Mouse (Mus musculus): ENCODE data around the gene Marveld3. TPM values are rescaled to one million over a fixed set of nuclear protein-coding genes. Genes with fewer than 3 reads are reported as not detected.

The Marveld3 gene
- polyA plus RNA-seq (2014; fragmentation: Illumina TruSeq; extraction: RNeasy Lipid Tissue Mini Kit (QIAGEN cat#74804); ENCODE audit: low replicate concordance) = 33.7 TPM

GRCm38 (mm10) chr8:109961693-109962367, at the start of gene Marveld3:
Gene Marveld3 (minus strand): TSS chr8:109962203.

GRCm38 (mm10) chr8:109990224-109990623, 28.2 kb upstream of the Marveld3 start, which contains the start of gene Tat:
Gene Tat (plus strand): TSS chr8:109990437.

Other genes starting within 250 kb of the Marveld3 start
- 9.9 TPM for gene Atxn1l, start 224.5 kb downstream of the Marveld3 start, polyA plus RNA-seq (2014; fragmentation: Illumina TruSeq; extraction: RNeasy Lipid Tissue Mini Kit (QIAGEN cat#74804); ENCODE audit: low replicate concordance)
- gene Ap1g1, start 183.6 kb downstream of the Marveld3 start, polyA plus RNA-seq (2014; fragmentation: Illumina TruSeq; extraction: RNeasy Lipid Tissue Mini Kit (QIAGEN cat#74804); ENCODE audit: low replicate concordance) = 182 TPM
- gene Phlpp2, start 93.7 kb downstream of the Marveld3 start, polyA plus RNA-seq (2014; fragmentation: Illumina TruSeq; extraction: RNeasy Lipid Tissue Mini Kit (QIAGEN cat#74804); ENCODE audit: low replicate concordance) = 36.3 TPM
- gene Tat, start 28.2 kb upstream of the Marveld3 start, polyA plus RNA-seq (2014; fragmentation: Illumina TruSeq; extraction: RNeasy Lipid Tissue Mini Kit (QIAGEN cat#74804); ENCODE audit: low replicate concordance) = not detected
- gene Chst4, start 77.5 kb upstream of the Marveld3 start, polyA plus RNA-seq (2014; fragmentation: Illumina TruSeq; extraction: RNeasy Lipid Tissue Mini Kit (QIAGEN cat#74804); ENCODE audit: low replicate concordance) = 8.7 TPM
- 8.8 TPM for gene Zfp612, start 117.5 kb upstream of the Marveld3 start, polyA plus RNA-seq (2014; fragmentation: Illumina TruSeq; extraction: RNeasy Lipid Tissue Mini Kit (QIAGEN cat#74804); ENCODE audit: low replicate concordance)
- gene Gm21964, start 139.0 kb upstream of the Marveld3 start, polyA plus RNA-seq (2014; fragmentation: Illumina TruSeq; extraction: RNeasy Lipid Tissue Mini Kit (QIAGEN cat#74804); ENCODE audit: low replicate concordance) = not detected
- not detected for gene Gm17720, start 140.6 kb upstream of the Marveld3 start, polyA plus RNA-seq (2014; fragmentation: Illumina TruSeq; extraction: RNeasy Lipid Tissue Mini Kit (QIAGEN cat#74804); ENCODE audit: low replicate concordance)
- gene Calb2, start 206.0 kb upstream of the Marveld3 start, polyA plus RNA-seq (2014; fragmentation: Illumina TruSeq; extraction: RNeasy Lipid Tissue Mini Kit (QIAGEN cat#74804); ENCODE audit: low replicate concordance) = 6.1 TPM

All from small intestine, adult 10 weeks (tissue).